Mouse (Mus musculus): ENCODE results near the gene C8a.

The C8a gene

GRCm38 (mm10) chr4:104769602-104770001 lies 106.6 kb downstream of the C8a start:
- DNase-seq (ENCODE audit: low spot score in 2 of 2): no peak

- DNase-seq (ENCODE audit: low spot score in 2 of 2): no peak
Measured at GRCm38 (mm10) chr4:104768190-104768589, 108.0 kb downstream of the C8a start.

- no peak for DNase-seq (ENCODE audit: low spot score in 2 of 2)
Measured at GRCm38 (mm10) chr4:104766065-104766464, 110.1 kb downstream of the C8a start, which contains the start of gene C8b. Gene C8b (plus strand): TSS chr4:104766317.

All from frontal cortex, postnatal 10 days (tissue).